Mouse (Mus musculus): ENCODE data around the gene Ccdc91.

Gene Ccdc91

GRCm38 (mm10) chr6:147671366-147671765, 195.7 kb downstream of the Ccdc91 start:
- POLR2A ChIA-PET: interaction anchor here in 1 of 4 experiments (0.6 kb wide), 2 partner anchors 82 to 126 kb away, joined by 3 read pairs; no protein-coding TSS in a partner anchor
- CTCF ChIA-PET: no interaction called here

DNA sequence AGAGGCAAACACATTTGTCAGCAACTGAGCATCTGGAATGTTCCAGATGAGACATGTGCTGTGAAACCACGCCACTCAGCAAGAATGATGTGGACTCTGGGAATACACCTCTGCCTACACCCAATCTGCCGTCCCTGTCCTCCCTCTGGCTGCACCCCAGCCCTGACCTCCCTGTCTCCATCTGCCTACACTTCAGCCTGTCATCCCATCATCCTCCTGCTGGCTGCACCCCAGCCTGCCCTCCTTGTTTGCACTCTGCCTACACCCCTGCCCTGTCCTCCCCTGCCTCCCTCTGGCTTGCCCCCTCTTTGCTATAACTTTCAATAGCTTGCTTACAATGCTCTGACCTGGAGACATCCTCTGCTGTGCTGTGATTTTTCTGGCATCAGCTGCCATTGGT, 196.9 kb downstream of the Ccdc91 start:
- ChIA-PET CTCF (no interaction called here), POLR2A (no interaction called here)

DNA sequence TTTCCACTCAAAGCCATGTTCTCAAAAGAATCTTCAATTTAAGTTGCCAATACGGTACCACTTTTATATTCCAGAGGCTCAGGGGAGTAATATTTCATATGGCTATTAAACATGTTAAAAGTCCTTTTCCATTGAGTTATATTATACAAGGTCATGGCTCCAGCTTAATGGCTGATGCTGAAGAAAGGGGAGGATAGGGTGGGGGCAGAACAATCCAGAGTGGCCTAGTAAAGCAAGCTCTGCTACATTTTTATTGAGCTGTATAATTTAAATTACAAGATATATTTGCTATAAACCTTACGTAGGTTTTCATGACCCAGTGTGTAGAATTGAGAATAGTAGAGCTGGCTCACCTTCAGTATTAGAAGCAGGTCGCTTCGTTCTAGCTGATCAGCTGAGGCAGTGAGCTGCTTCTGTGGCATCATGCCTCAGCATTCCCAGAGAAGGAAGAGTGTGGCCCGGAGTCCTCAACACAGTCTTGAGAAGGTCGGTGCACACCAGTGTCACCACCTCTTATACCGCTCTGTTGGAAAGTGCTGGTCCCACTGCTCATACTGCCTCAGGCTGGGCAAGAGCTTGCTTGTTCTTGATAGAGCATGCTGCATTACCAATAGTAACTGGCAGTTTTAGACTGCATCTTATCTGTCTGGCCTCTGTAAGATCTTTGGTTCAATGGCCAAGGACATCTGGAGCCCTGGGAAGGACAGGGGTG, 199.6 kb downstream of the Ccdc91 start:
- POLR2A ChIA-PET: no interaction called here
- CTCF ChIA-PET: no interaction called here

- ChIA-PET CTCF (no interaction called here), POLR2A (no interaction called here)
Measured at GRCm38 (mm10) chr6:147676214-147676613, 200.6 kb downstream of the Ccdc91 start.

Measured in embryonic stem cell, embryonic (primary cell).